Mouse (Mus musculus) embryonic facial prominence, embryonic 12.5 days (tissue): ENCODE measurements around the gene Morf4l2. TPM values are rescaled to one million over a fixed set of nuclear protein-coding genes. Genes with fewer than 3 reads are reported as not detected.

ENCODE experiments used
- ATAC-seq: fragments of 200-750 bp; cut with Nextera tagmentation; 2 replicates; pipeline ENCODE4 v1.8.0; 2017; ENCODE audit not compliant: insufficient number of reproducible peaks, insufficient read depth, low FRiP score, low TSS enrichment
- H3K27ac ChIP-seq: fragments of 300-500 bp; sonication (generic); 2 replicates; pipeline ENCODE4 v1.5.1; 2016; ENCODE audit warnings: mild to moderate bottlenecking
- H3K27me3 ChIP-seq: fragments of 300-500 bp; sonication (generic); 2 replicates; pipeline ENCODE4 v1.6.1; 2016; ENCODE audit warnings: mild to moderate bottlenecking, moderate library complexity
- H3K36me3 ChIP-seq: fragments of 300-500 bp; sonication (generic); 2 replicates; pipeline ENCODE4 v1.6.1; 2016; ENCODE audit warnings: mild to moderate bottlenecking
- H3K4me1 ChIP-seq: fragments of 300-500 bp; sonication (generic); 2 replicates; pipeline ENCODE4 v1.6.1; 2016
- H3K4me2 ChIP-seq: fragments of 300-500 bp; sonication (generic); replicated peaks from 2 replicates; pipeline ENCODE4 v1.6.1; 2016; ENCODE audit warnings: mild to moderate bottlenecking, moderate library complexity
- H3K4me3 ChIP-seq: fragments of 300-500 bp; sonication (generic); 2 replicates; pipeline ENCODE4 v1.5.1; 2016; ENCODE audit warnings: mild to moderate bottlenecking
- H3K9ac ChIP-seq: fragments of 300-500 bp; sonication (generic); 2 replicates; pipeline ENCODE4 v1.6.1; 2016; ENCODE audit warnings: mild to moderate bottlenecking, moderate library complexity
- H3K9me3 ChIP-seq: fragments of 300-500 bp; sonication (generic); 2 replicates; pipeline ENCODE4 v1.6.1; 2016; ENCODE audit warnings: mild to moderate bottlenecking, moderate library complexity
- WGBS: fragments of 180-500 bp; shearing (Covaris S2); methylation state at CpG from one replicate; pipeline ENCODE4 v1.1.7; 2016; 5-methylcytosine and 5-hydroxymethylcytosine counted together
- polyA plus RNA-seq: library from polyadenylated mRNA; unstranded; fragments of >200 nt; fragmentation: Nextera tagmentation; extraction: Ambion mirVana; gene quantifications from 2 replicates; pipeline ENCODE4 v1.2.1, GENCODE M21; 2016

The Morf4l2 gene
- 595 and 635 TPM in 2 replicates for polyA plus RNA-seq

DNA sequence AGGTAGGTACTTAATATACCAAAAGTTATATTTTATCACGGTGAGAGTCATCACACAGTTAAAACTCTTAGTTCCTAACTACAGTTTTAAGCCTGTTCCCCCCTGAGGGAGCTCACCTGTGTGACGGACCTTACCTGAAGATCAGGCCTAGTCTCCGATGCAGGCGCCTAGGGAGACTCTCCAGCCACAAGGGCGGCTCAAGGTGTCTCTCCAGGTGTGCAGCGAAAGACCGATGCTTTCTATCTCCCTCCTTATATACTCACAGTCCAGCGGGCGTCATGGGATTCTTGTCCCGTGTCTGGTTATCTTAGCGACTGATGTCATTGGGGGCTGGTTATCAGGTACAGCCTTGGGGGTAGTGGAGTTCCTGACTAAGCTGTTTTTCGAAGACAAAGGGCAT lies at the start of gene Morf4l2:
Gene Morf4l2 (minus strand): TSS at position 232 of the 400 bp plus-strand sequence.
- no peaks in the 10 kb centered on the region for H3K27me3 ChIP-seq
- H3K9ac ChIP-seq = peak within 1 kb of the TSS; percentile 48; the same call in 1 of the 2 replicates
- peak within 1 kb of the TSS; percentile 47 for H3K4me3 ChIP-seq
- ATAC-seq = no peak
- 89% methylated on average over 12 of the region's 12 CpGs for WGBS
- H3K4me1 ChIP-seq = no peaks in the 10 kb centered on the region; the same call in 1 of the 2 replicates
- no peaks in the 10 kb centered on the region for H3K9me3 ChIP-seq
- peak within 1 kb of the TSS; percentile 86 for H3K27ac ChIP-seq
- H3K4me2 ChIP-seq = peak within 1 kb of the TSS; percentile 47
- no peaks in the 10 kb centered on the region for H3K36me3 ChIP-seq

DNA sequence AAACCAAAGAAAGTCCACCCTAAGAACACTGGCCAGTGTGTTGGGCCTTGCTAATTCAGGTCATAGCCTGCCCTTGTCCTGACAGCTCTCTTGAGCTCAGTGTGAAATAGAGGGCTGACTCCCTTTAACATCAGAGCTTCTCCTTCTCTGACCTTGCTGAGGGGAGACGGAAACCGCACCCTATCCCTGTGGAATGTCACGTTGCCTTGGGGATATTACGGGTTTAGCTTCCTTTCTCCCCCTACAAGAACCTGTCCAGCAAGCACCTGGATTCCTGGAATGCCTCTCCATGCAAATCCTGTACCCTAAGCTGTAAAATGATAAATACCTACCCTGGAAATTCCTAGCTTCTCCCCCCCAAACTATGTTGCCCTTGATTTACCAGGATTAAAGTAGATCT lies 46.0 kb upstream of the Morf4l2 start:
- no peak overlapping the region for H3K27ac ChIP-seq
- 84% methylated on average over 4 of the region's 4 CpGs for WGBS
- peaks cover 3% of the 10 kb centered on the region; the same call in 1 of the 2 replicates for H3K27me3 ChIP-seq
- H3K4me3 ChIP-seq = no peak overlapping the region
- ATAC-seq = no peak
- H3K4me2 ChIP-seq = no peak overlapping the region
- H3K9ac ChIP-seq = no peak overlapping the region
- no peaks in the 10 kb centered on the region for H3K4me1 ChIP-seq
- no peaks in the 10 kb centered on the region for H3K36me3 ChIP-seq
- no peaks in the 10 kb centered on the region for H3K9me3 ChIP-seq

DNA sequence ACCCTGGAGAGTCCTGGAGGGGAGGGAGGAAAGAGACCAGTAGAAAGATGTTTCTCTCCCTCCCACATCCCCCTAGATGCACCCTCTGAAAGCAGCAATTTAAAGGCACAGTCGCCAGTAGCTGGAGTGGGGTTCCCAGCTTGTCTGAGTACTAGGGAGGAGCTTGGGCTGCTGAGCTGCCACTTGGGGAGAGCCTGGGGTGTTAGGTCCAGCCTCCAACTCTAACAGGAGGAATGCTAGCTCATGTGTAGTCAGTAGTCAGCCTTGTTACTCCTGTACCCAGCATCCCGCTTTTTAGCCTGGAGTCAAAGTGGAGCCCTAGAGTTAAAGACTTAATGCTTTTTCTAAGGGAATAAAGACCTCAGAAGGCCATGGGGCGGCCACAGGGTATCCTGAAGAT lies 36.6 kb upstream of the Morf4l2 start, which contains the start of gene Glra4:
Gene Glra4 (minus strand): TSS at position 101 of the 400 bp plus-strand sequence.
- 78% methylated on average over 3 of the region's 3 CpGs for whole genome bisulfite sequencing
- no peak within 1 kb of the TSS for H3K9ac ChIP-seq
- no peak within 1 kb of the TSS for H3K4me2 ChIP-seq
- no peaks in the 10 kb centered on the region for H3K9me3 ChIP-seq
- no peak within 1 kb of the TSS for H3K4me3 ChIP-seq
- peaks cover 4% of the 10 kb centered on the region for H3K27me3 ChIP-seq
- no peaks in the 10 kb centered on the region for H3K4me1 ChIP-seq
- no peak for ATAC-seq
- no peaks in the 10 kb centered on the region for H3K36me3 ChIP-seq
- H3K27ac ChIP-seq = no peak within 1 kb of the TSS

DNA sequence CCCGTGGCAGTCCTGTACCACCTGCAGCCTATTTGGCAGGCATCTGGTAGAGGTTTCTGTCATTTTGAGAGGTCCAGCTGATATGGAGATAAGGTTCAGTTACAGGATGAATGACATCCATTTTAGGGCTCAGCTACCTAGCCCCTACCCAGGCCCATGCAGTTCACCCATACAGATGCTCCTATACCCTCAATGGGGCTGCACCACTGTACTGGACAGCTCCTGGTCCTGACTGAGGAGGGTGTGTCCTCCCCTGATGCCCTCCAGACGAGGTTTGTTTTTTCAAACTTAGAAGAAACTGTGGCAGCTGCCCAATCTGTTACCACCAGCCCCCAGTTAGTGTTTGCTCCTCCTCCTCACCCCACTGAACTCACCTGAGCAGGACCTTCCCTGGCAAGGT lies 35.8 kb upstream of the Morf4l2 start:
- H3K4me3 ChIP-seq = no peak overlapping the region
- WGBS = 48% methylated on average over 2 of the region's 2 CpGs
- H3K9me3 ChIP-seq = no peaks in the 10 kb centered on the region
- no peak overlapping the region for H3K27ac ChIP-seq
- no peaks in the 10 kb centered on the region for H3K4me1 ChIP-seq
- H3K9ac ChIP-seq = no peak overlapping the region
- no peaks in the 10 kb centered on the region for H3K36me3 ChIP-seq
- peaks cover 4% of the 10 kb centered on the region for H3K27me3 ChIP-seq
- ATAC-seq = no peak
- no peak overlapping the region for H3K4me2 ChIP-seq

DNA sequence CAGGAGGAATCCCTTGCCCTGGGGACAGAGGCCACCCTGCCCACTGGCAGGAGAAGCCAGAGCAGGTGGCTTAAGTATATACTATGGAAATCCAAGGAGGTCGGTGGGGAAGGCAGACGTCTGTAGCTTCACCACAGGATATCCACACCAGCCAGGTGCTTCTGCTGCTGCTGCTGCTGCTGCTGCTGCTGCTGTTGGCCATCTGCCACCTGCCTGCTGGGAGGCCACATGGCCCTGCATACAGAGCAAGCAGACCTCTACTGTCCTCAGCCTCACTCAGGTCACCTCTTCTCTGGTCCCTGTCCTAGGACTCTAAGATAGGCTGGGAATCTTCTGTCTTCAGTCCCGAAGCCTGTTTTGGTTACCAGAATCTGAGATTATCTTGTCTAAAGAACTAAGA lies 34.6 kb upstream of the Morf4l2 start:
- WGBS = 75% methylated on average over 3 of the region's 3 CpGs
- H3K4me3 ChIP-seq = no peak overlapping the region
- H3K27ac ChIP-seq = no peak overlapping the region
- no peaks in the 10 kb centered on the region for H3K4me1 ChIP-seq
- H3K4me2 ChIP-seq = no peak overlapping the region
- ATAC-seq = no peak
- no peaks in the 10 kb centered on the region for H3K9me3 ChIP-seq
- H3K9ac ChIP-seq = no peak overlapping the region
- no peaks in the 10 kb centered on the region; the same call in 1 of the 2 replicates for H3K27me3 ChIP-seq
- H3K36me3 ChIP-seq = no peaks in the 10 kb centered on the region

GRCm38 (mm10) chrX:136773035-136773434 lies 29.5 kb upstream of the Morf4l2 start:
- Histone ChIP-seq H3K4me1 (no peaks in the 10 kb centered on the region), H3K4me2 (no peak overlapping the region), H3K9me3 (no peaks in the 10 kb centered on the region), H3K4me3 (no peak overlapping the region), H3K27ac (no peak overlapping the region), H3K9ac (no peak overlapping the region), H3K36me3 (no peaks in the 10 kb centered on the region), H3K27me3 (no peaks in the 10 kb centered on the region; the same call in 1 of the 2 replicates)
- WGBS = 71% methylated on average over 1 of the region's 1 CpGs
- ATAC-seq = no peak

GRCm38 (mm10) chrX:136761103-136762074 lies 17.9 kb upstream of the Morf4l2 start:
- H3K4me2 ChIP-seq = no peak overlapping the region
- H3K27ac ChIP-seq = no peak overlapping the region
- H3K4me1 ChIP-seq = no peaks in the 10 kb centered on the region
- no peaks in the 10 kb centered on the region for H3K36me3 ChIP-seq
- no peak overlapping the region for H3K9ac ChIP-seq
- 77% methylated on average over 11 of the region's 11 CpGs for WGBS
- no peak overlapping the region for H3K4me3 ChIP-seq
- no peak for ATAC-seq
- H3K27me3 ChIP-seq = no peaks in the 10 kb centered on the region
- H3K9me3 ChIP-seq = no peaks in the 10 kb centered on the region

GRCm38 (mm10) chrX:136755464-136755863 lies 12.0 kb upstream of the Morf4l2 start:
- WGBS = 86% methylated on average over 3 of the region's 3 CpGs
- no peak overlapping the region for H3K9ac ChIP-seq
- ATAC-seq = no peak
- H3K9me3 ChIP-seq = no peaks in the 10 kb centered on the region
- H3K4me1 ChIP-seq = no peaks in the 10 kb centered on the region
- H3K27me3 ChIP-seq = no peaks in the 10 kb centered on the region
- no peak overlapping the region for H3K4me2 ChIP-seq
- no peak overlapping the region for H3K27ac ChIP-seq
- no peak overlapping the region for H3K4me3 ChIP-seq
- H3K36me3 ChIP-seq = no peaks in the 10 kb centered on the region

GRCm38 (mm10) chrX:136749329-136749728 lies 5.8 kb upstream of the Morf4l2 start:
- Histone ChIP-seq H3K4me3 (no peak overlapping the region), H3K4me1 (no peaks in the 10 kb centered on the region), H3K9me3 (no peaks in the 10 kb centered on the region), H3K27me3 (no peaks in the 10 kb centered on the region), H3K27ac (no peak overlapping the region), H3K4me2 (no peak overlapping the region), H3K9ac (no peak overlapping the region), H3K36me3 (no peaks in the 10 kb centered on the region)
- WGBS = 83% methylated on average over 4 of the region's 4 CpGs
- ATAC-seq = no peak

DNA sequence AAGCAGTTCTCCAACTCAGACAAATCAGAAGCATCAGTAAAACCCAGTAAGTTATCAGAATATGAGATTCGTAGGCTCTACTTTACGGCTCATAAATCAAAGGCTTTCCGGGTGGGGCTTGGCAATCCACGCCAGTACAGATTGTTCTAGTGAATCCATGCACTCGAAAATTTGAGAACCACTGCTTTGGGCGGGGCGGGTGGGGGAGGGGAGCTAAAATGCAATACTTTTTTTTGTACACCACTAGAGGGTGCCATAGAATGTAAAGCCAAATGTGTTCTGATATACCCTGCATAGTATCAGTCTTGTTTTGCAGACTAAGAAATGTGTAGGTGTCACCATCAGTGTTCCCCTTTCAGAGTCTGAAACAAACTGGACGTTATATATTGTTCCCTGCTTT lies 1.2 kb upstream of the Morf4l2 start:
- Histone ChIP-seq H3K4me1 (no peaks in the 10 kb centered on the region), H3K9me3 (no peaks in the 10 kb centered on the region), H3K4me3 (no peak overlapping the region), H3K4me2 (no peak overlapping the region), H3K27ac (no peak overlapping the region), H3K36me3 (no peaks in the 10 kb centered on the region), H3K9ac (no peak overlapping the region), H3K27me3 (no peaks in the 10 kb centered on the region)
- WGBS = 70% methylated on average over 8 of the region's 8 CpGs
- no peak for ATAC-seq

GRCm38 (mm10) chrX:136742661-136743103 lies 808 bp downstream of the Morf4l2 start:
- 28% methylated on average over 5 of the region's 5 CpGs for WGBS
- peak overlapping the region; percentile 86 for H3K27ac ChIP-seq

GRCm38 (mm10) chrX:136742241-136742640 lies 1.2 kb downstream of the Morf4l2 start:
- peak overlapping the region; percentile 47 for H3K4me3 ChIP-seq
- H3K27me3 ChIP-seq = no peaks in the 10 kb centered on the region
- no peaks in the 10 kb centered on the region for H3K36me3 ChIP-seq
- peak overlapping the region; percentile 47 for H3K4me2 ChIP-seq
- H3K4me1 ChIP-seq = no peaks in the 10 kb centered on the region; the same call in 1 of the 2 replicates
- H3K27ac ChIP-seq = peak overlapping the region; percentile 86
- WGBS = 35% methylated on average over 10 of the region's 10 CpGs
- ATAC-seq = no peak
- H3K9me3 ChIP-seq = no peaks in the 10 kb centered on the region
- peak overlapping the region; percentile 48 for H3K9ac ChIP-seq

More at GRCm38 (mm10) chrX:136742661-136743103, 808 bp downstream of the Morf4l2 start:
- Histone ChIP-seq H3K9me3 (no peaks in the 10 kb centered on the region), H3K4me1 (no peaks in the 10 kb centered on the region; the same call in 1 of the 2 replicates), H3K36me3 (no peaks in the 10 kb centered on the region), H3K4me3 (peak overlapping the region; percentile 47), H3K27me3 (no peaks in the 10 kb centered on the region), H3K9ac (peak overlapping the region; percentile 48; the same call in 1 of the 2 replicates), H3K4me2 (peak overlapping the region; percentile 47)
- ATAC-seq = no peak
